Mouse (Mus musculus): ENCODE measurements around the gene Rpl26. TPM values are rescaled to one million over a fixed set of nuclear protein-coding genes. Genes with fewer than 3 reads are reported as not detected.

Rpl26 gene
- polyA plus RNA-seq, 1 experiment: 1,839 TPM

DNA sequence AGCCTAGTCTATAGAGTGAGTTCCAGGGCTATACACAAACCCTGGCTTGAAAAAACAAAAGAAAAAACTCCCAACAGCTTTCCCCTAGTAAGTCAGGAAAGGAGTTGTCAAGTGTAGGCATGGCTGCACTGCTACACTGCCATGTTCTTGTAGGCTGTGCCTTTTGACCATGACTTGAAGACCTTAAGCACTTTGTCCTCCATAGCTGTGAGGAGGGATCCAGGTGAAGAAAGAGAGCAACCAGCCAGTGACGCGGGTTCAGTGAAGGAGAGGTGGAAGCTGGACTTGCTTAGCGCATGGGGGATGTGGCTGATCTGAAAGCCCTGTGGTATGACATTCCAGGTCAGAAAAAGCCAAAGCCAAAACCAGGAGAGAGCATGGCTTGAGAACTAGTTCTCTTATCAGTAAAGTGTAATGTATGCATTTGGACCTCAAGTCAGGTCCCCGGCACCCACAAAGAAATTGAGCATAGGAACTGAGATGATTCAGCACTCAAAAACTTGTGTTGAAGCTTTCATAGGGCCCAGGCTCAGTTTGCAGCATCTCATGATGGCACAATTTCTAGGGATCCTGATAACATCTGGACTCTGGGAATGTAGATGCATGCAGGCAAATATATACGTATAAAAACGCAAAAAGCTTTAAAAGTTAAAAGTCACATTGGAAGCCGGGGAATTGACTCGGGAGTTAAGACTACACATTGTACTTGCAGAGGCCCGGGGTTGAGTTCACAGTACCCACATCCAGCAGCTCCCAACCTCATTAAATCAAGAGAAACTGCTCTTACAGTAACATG is 4.5 kb downstream of the Rpl26 start:
- no peak overlapping the region for H3K27ac ChIP-seq (ENCODE audit: insufficient read depth, low read length)
- H3K4me1 ChIP-seq (ENCODE audit: control insufficient read depth, insufficient read depth, low read length): no peaks in the 10 kb centered on the region
- TF ChIP-seq CTCF (IDR thresholded peaks at IDR 0.05; ENCODE audit: extremely low read depth, insufficient read depth, low read length) (no peak), POLR2A (IDR thresholded peaks at IDR 0.05; ENCODE audit: extremely low read depth, insufficient read depth, low read length) (0 out of 2 replicates have a peak, but pooled peaks have one; percentile 16)
- no peak overlapping the region for H3K4me3 ChIP-seq (ENCODE audit: insufficient read depth, low read length)

- no peak overlapping the region for H3K27ac ChIP-seq (ENCODE audit: insufficient read depth, low read length)
- H3K4me3 ChIP-seq (ENCODE audit: insufficient read depth, low read length): no peak overlapping the region
- H3K4me1 ChIP-seq (ENCODE audit: control insufficient read depth, insufficient read depth, low read length): no peaks in the 10 kb centered on the region
- TF ChIP-seq CTCF (IDR thresholded peaks at IDR 0.05; ENCODE audit: extremely low read depth, insufficient read depth, low read length): no peak
- no peak for TF ChIP-seq POLR2A (IDR thresholded peaks at IDR 0.05; ENCODE audit: extremely low read depth, insufficient read depth, low read length)
Observed at GRCm38 (mm10) chr11:68906461-68906790, 5.0 kb downstream of the Rpl26 start.

- H3K4me1 ChIP-seq (ENCODE audit: control insufficient read depth, insufficient read depth, low read length): no peaks in the 10 kb centered on the region
- no peak overlapping the region for H3K27ac ChIP-seq (ENCODE audit: insufficient read depth, low read length)
- H3K4me3 ChIP-seq (ENCODE audit: insufficient read depth, low read length): no peak overlapping the region
- TF ChIP-seq CTCF (IDR thresholded peaks at IDR 0.05; ENCODE audit: extremely low read depth, insufficient read depth, low read length) (no peak), POLR2A (IDR thresholded peaks at IDR 0.05; ENCODE audit: extremely low read depth, insufficient read depth, low read length) (no peak)
Observed at GRCm38 (mm10) chr11:68907251-68907650, 5.9 kb downstream of the Rpl26 start.

GRCm38 (mm10) chr11:68908846-68909503 is 7.6 kb downstream of the Rpl26 start:
- no peaks in the 10 kb centered on the region for H3K4me1 ChIP-seq (ENCODE audit: control insufficient read depth, insufficient read depth, low read length)
- TF ChIP-seq POLR2A (IDR thresholded peaks at IDR 0.05; ENCODE audit: extremely low read depth, insufficient read depth, low read length) (no peak), CTCF (IDR thresholded peaks at IDR 0.05; ENCODE audit: extremely low read depth, insufficient read depth, low read length) (no peak)
- no peak overlapping the region for H3K27ac ChIP-seq (ENCODE audit: insufficient read depth, low read length)
- no peak overlapping the region for H3K4me3 ChIP-seq (ENCODE audit: insufficient read depth, low read length)

GRCm38 (mm10) chr11:68911531-68912177 is 10.3 kb downstream of the Rpl26 start:
- no peak overlapping the region for H3K4me3 ChIP-seq (ENCODE audit: insufficient read depth, low read length)
- H3K4me1 ChIP-seq (ENCODE audit: control insufficient read depth, insufficient read depth, low read length): no peaks in the 10 kb centered on the region
- no peak for TF ChIP-seq CTCF (IDR thresholded peaks at IDR 0.05; ENCODE audit: extremely low read depth, insufficient read depth, low read length)
- no peak for TF ChIP-seq POLR2A (IDR thresholded peaks at IDR 0.05; ENCODE audit: extremely low read depth, insufficient read depth, low read length)

GRCm38 (mm10) chr11:68914566-68914965 is 13.2 kb downstream of the Rpl26 start:
- no peaks in the 10 kb centered on the region for H3K4me1 ChIP-seq (ENCODE audit: control insufficient read depth, insufficient read depth, low read length)
- TF ChIP-seq CTCF (IDR thresholded peaks at IDR 0.05; ENCODE audit: extremely low read depth, insufficient read depth, low read length) (no peak), POLR2A (IDR thresholded peaks at IDR 0.05; ENCODE audit: extremely low read depth, insufficient read depth, low read length) (no peak)
- no peak overlapping the region for H3K4me3 ChIP-seq (ENCODE audit: insufficient read depth, low read length)
- H3K27ac ChIP-seq (ENCODE audit: insufficient read depth, low read length): no peak overlapping the region

More at GRCm38 (mm10) chr11:68911531-68912177, 10.3 kb downstream of the Rpl26 start:
- no peak overlapping the region for H3K27ac ChIP-seq (ENCODE audit: insufficient read depth, low read length)

GRCm38 (mm10) chr11:68923191-68923590 is 21.8 kb downstream of the Rpl26 start:
- TF ChIP-seq CTCF (IDR thresholded peaks at IDR 0.05; ENCODE audit: extremely low read depth, insufficient read depth, low read length): no peak
- TF ChIP-seq POLR2A (IDR thresholded peaks at IDR 0.05; ENCODE audit: extremely low read depth, insufficient read depth, low read length): no peak
- Histone ChIP-seq H3K4me1 (ENCODE audit: control insufficient read depth, insufficient read depth, low read length) (no peaks in the 10 kb centered on the region), H3K4me3 (ENCODE audit: insufficient read depth, low read length) (no peak overlapping the region), H3K27ac (ENCODE audit: insufficient read depth, low read length) (no peak overlapping the region)

GRCm38 (mm10) chr11:68924749-68925148 is 23.4 kb downstream of the Rpl26 start:
- Histone ChIP-seq H3K4me3 (ENCODE audit: insufficient read depth, low read length) (no peak overlapping the region), H3K27ac (ENCODE audit: insufficient read depth, low read length) (no peak overlapping the region), H3K4me1 (ENCODE audit: control insufficient read depth, insufficient read depth, low read length) (no peaks in the 10 kb centered on the region)
- TF ChIP-seq CTCF (IDR thresholded peaks at IDR 0.05; ENCODE audit: extremely low read depth, insufficient read depth, low read length) (no peak), POLR2A (IDR thresholded peaks at IDR 0.05; ENCODE audit: extremely low read depth, insufficient read depth, low read length) (no peak)

GRCm38 (mm10) chr11:68926981-68927380 is 25.6 kb downstream of the Rpl26 start, which contains the start of gene Odf4:
TSS of gene Odf4 (minus strand) at chr11:68927081.
- no peaks in the 10 kb centered on the region for H3K4me1 ChIP-seq (ENCODE audit: control insufficient read depth, insufficient read depth, low read length)
- TF ChIP-seq POLR2A (IDR thresholded peaks at IDR 0.05; ENCODE audit: extremely low read depth, insufficient read depth, low read length): no peak
- no peak for TF ChIP-seq CTCF (IDR thresholded peaks at IDR 0.05; ENCODE audit: extremely low read depth, insufficient read depth, low read length)
- H3K27ac ChIP-seq (ENCODE audit: insufficient read depth, low read length): no peak within 1 kb of the TSS
- H3K4me3 ChIP-seq (ENCODE audit: insufficient read depth, low read length): no peak within 1 kb of the TSS

All from cortical plate, adult 2 months (tissue).